Mouse (Mus musculus): ENCODE measurements around the gene Fcer1g. TPM values are rescaled to one million over a fixed set of nuclear protein-coding genes. Genes with fewer than 3 reads are reported as not detected.

Gene Fcer1g
- total RNA-seq, 2 experiments from 2014 or later = 12.6 to 14.4 TPM

DNA sequence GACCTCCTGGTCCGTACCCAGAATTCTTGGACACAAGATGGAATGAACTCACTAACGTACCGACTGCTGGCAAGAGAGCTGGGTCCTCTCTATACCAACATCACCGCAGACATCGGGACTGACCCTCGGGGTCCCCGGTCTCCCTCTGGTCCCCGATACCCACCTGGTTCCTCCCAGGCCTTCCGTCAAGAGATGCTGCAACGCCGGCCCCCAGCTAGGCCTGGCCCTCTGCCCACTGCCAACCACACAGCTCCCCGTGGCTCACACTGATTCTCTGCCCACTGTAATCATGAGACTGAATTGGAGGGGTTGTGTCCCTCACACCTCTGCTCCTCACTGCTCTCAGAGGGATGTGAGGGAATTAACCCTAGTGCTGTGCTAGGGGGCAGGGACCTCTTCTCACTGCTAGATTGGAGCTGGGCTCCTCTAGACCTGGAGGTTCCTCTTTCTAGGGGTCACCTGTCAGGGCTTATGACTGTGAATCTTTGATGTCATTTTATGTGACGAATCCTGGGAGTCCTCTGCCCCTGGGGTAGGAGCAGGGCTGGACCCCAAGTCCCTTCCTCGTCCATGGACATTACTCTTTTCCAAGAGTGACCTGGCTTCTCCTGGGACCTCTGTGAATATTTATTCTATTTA, 42.1 kb upstream of the Fcer1g start:
- Histone ChIP-seq H3K27ac (no peak overlapping the region), H3K4me3 (no peak overlapping the region)
- no peak for DNase-seq (ENCODE audit: extremely low spot score in 1 of 2, low spot score in 2 of 2)
- intact Hi-C loops (cut with DNase I) = no loop called here
- no peak for TF ChIP-seq CTCF (IDR thresholded peaks at IDR 0.05)

DNA sequence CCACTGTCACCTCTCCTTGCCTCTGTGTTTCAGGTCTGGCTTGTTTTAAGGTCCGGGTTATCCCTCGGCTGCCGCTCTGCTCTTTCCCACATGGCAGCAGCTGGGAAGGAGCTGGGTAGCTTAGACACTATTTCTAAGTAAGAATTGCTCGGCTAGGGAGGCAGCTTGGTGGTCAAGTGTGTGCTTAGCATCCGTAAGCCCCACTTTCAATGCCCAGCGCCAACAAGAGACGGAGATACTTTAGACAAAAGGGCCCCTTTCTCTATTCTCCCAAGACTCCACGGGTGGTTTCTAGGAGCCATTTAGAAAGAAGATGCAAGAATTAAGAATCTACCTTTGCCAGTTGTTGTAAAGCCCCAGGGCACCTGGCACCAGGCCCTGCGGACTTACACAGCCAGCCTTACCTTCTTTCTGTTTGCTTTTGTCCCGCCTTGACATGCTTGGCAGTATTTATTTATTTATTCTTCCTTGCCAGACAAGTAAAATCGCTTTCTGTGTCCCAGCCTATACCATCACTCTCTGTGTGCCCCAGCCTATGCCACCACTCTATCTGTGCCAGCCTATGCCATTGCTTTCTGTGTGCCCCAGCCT, 41.1 kb upstream of the Fcer1g start:
- TF ChIP-seq CTCF (IDR thresholded peaks at IDR 0.05) = no peak
- intact Hi-C loops (cut with DNase I) = no loop called here
- Histone ChIP-seq H3K27ac (no peak overlapping the region), H3K4me3 (no peak overlapping the region)
- DNase-seq (ENCODE audit: extremely low spot score in 1 of 2, low spot score in 2 of 2) = no peak

DNA sequence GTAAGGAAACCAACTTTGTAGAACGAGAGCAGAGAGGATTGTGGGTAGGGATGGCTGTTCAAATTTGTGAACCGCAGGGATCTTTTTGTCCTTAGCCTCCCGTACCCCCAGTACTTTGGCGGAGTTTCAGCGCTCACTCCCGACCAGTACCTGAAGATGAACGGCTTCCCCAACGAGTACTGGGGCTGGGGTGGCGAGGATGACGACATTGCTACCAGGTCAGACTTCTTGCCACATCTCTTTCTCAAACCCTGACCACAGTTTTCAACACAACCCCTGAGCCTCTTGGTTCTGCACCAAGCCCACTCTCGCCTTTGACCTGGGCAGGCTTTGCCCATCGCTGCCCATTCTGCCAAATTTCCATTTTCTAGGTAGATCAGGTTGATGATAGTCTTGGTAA, 40.0 kb upstream of the Fcer1g start:
- TF ChIP-seq CTCF (IDR thresholded peaks at IDR 0.05) = no peak
- DNase-seq (ENCODE audit: extremely low spot score in 1 of 2, low spot score in 2 of 2) = no peak
- Histone ChIP-seq H3K27ac (no peak overlapping the region), H3K4me3 (no peak overlapping the region)
- intact Hi-C loops (cut with DNase I) = no loop called here

DNA sequence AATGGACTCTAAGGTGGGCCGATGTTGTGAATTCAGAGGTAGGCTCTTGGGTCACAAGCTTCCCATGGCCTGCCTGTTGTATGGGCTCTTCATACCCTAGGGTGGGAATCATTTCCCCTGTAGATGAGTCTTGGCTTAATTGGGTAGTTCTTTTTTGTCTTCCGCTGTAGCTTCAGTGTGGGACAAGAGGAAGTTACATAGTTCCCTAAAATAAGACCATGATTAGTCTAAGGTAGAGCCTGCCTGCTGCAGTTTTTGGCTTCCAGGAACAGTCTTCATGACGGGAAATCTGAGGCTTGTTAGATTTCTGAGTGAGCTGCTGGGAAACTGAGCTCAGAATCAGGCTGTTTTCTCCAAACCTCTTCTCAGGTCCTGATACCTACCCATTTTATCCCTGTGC, 37.9 kb upstream of the Fcer1g start:
- no peak for TF ChIP-seq CTCF (IDR thresholded peaks at IDR 0.05)
- Histone ChIP-seq H3K27ac (no peak overlapping the region), H3K4me3 (no peak overlapping the region)
- DNase-seq (ENCODE audit: extremely low spot score in 1 of 2, low spot score in 2 of 2) = no peak
- intact Hi-C loops (cut with DNase I) = no loop called here

DNA sequence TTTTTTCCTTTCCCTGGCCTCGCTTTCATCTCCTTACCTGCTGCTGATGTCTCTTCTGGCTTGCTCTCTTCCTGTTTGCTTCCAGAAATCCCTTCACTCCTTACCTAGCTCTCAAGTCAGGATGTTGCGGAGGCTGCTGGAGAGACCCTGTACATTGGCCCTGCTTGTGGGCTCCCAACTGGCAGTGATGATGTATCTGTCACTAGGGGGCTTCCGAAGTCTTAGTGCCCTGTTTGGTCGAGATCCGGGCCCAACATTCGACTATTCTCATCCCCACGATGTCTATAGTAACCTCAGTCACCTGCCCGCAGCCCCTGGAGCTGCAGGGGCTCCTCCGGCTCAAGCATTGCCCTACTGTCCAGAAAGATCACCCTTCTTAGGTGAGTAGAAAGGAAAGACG, 37.5 kb upstream of the Fcer1g start:
- H3K4me3 ChIP-seq = peak overlapping the region; percentile 89
- DNase-seq (ENCODE audit: extremely low spot score in 1 of 2, low spot score in 2 of 2) = no peak
- no peak for TF ChIP-seq CTCF (IDR thresholded peaks at IDR 0.05)
- no peak overlapping the region for H3K27ac ChIP-seq
- intact Hi-C loops (cut with DNase I) = no loop called here

DNA sequence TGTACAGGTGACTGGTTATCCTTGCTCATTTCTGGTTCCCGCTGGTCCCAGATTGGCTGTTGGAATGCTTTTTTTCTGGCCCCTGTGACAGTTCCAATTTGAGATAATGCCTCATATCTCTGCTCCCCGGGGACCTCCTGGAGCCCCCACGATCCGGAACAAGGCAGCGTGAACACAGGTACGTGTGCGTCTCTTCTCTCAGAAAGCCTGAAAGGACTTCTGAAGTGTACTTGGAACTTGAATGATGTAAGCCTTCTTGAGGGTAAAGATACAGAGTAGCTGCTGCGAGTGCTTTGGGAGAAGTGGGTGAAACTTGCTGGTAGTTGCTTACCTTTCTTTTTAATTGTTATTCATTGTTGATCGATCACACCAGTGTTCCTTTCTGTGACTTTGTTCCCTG, 37.0 kb upstream of the Fcer1g start:
- intact Hi-C loops (cut with DNase I) = no loop called here
- no peak overlapping the region for H3K27ac ChIP-seq
- peak overlapping the region; percentile 89 for H3K4me3 ChIP-seq
- no peak for DNase-seq (ENCODE audit: extremely low spot score in 1 of 2, low spot score in 2 of 2)
- no peak for TF ChIP-seq CTCF (IDR thresholded peaks at IDR 0.05)

DNA sequence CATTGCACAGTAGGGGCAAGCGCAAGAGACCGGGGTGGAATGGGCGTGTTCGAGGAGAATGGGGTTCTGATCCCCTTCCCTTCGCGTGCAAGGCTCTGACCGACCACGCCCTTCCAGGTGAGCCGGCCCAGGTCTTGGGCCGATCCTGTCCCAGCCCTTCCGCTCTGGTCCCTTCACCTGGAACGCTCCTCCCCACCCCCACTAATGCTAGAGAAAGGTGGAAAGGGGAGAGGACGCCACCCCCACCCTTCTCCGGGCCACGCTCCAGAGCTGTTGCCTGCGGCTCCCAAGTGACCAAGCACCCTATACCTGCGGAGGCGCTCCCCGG, 36.4 kb upstream of the Fcer1g start:
- intact Hi-C loops (cut with DNase I) = loop anchor here (1.0 kb wide), 1 partner anchor 11 kb away; the partner anchor contains the start of gene Ppox
- no peak for DNase-seq (ENCODE audit: extremely low spot score in 1 of 2, low spot score in 2 of 2)
- no peak for TF ChIP-seq CTCF (IDR thresholded peaks at IDR 0.05)
- H3K4me3 ChIP-seq = peak overlapping the region; percentile 89
- H3K27ac ChIP-seq = peak overlapping the region; percentile 89

DNA sequence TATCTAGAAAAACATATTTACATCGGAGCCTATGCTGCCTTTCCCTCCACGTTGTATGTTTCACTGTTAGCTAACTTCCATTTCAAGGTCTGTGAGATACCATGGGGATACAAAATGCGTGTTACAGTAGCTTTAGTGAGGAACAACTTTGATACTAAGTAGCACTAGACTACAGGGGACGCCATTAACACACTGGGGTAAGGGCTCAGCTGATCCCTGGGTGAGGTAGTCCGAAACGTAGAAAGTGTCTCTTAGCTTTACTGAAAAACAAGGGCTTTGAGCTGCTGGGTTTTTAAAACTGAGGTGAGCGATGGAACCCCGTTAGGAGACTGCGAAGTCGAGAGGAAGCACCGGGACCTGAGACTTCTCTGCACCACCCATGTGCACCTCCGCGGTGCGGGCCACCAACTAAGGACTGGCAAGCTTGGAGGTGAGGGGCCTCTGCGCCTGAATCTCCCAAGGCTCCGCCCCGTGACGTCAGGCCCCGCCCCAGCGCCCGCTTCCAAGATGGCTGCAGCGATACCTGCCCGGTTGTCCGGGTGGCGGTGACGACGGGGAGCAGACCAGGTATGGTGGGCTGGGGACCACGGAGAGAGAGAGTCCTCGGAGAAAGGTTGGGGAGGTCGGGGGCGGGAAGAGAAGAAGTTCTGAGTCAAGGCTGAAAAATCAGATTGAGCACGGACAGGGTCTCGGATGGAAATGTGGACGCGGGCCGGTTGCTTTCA, 35.8 kb upstream of the Fcer1g start, which contains the start of gene B4galt3:
TSS of gene B4galt3 (plus strand) at position 481 of the 725 bp plus-strand sequence.
- H3K27ac ChIP-seq = peak within 1 kb of the TSS; percentile 89
- no peak for TF ChIP-seq CTCF (IDR thresholded peaks at IDR 0.05)
- peak within 1 kb of the TSS; percentile 89 for H3K4me3 ChIP-seq
- DNase-seq (ENCODE audit: extremely low spot score in 1 of 2, low spot score in 2 of 2) = peak; percentile 94 to 97
- intact Hi-C loops (cut with DNase I) = loop anchor here (1.0 kb wide), 1 partner anchor 11 kb away; the partner anchor contains the start of gene Ppox

DNA sequence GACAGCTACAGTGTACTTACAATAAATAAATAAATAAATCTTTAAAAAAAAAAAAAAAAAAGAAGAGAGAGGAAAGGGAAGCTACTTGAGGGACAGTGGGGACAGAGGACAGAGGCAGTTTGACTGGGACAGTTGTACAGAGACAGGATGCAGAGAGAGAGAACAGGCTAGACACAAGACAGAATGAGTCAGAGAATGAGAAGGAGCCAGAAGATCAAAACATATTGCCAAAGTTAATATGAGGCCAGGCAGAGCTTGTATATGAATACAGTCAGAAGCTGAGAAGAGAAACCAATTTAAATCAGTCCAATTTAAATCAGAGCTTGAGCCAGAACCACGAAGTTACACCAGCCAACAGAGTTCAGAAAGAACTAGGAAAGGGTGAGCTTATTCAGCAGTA, 34.2 kb upstream of the Fcer1g start:
- intact Hi-C loops (cut with DNase I) = no loop called here
- TF ChIP-seq CTCF (IDR thresholded peaks at IDR 0.05) = no peak
- no peak overlapping the region for H3K4me3 ChIP-seq
- DNase-seq (ENCODE audit: extremely low spot score in 1 of 2, low spot score in 2 of 2) = no peak
- no peak overlapping the region for H3K27ac ChIP-seq

DNA sequence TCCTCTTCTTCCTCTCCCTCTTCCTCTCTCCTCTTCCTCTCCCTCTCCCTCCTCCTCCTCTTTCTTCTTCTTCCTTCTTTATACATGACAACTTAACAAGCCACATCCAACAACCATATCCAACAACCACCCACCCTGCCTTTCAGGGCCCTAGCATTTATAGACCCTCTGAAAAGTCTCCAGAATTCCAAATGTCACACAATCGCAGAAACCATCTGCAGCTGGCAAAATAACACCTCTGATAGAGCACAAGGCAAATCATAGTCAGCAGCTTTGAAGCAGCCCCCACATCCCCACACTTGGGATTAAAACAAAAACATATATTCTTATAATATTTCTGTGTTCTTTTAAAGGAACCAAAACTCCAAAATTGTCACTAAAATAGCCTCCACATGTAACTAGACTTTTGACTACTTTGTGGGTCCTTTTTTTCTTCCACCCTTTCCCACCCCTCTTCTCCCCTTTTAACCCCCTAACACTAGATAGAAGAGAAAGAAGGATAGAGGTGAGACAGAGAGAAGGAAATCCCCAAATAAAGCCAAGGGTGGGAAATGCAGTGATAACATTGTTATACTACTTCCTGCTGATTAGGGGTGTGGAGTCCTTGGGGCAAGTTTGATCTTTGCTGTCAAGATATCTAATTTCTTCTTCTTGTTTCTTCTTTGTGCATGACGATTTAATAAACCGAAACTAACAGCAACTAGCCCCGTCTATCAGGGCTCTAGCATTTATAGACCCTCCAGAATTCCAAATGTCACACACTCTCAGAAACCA, 32.0 kb upstream of the Fcer1g start:
- no peak for DNase-seq (ENCODE audit: extremely low spot score in 1 of 2, low spot score in 2 of 2)
- intact Hi-C loops (cut with DNase I) = no loop called here
- H3K4me3 ChIP-seq = no peak overlapping the region
- H3K27ac ChIP-seq = no peak overlapping the region
- TF ChIP-seq CTCF (IDR thresholded peaks at IDR 0.05) = no peak

DNA sequence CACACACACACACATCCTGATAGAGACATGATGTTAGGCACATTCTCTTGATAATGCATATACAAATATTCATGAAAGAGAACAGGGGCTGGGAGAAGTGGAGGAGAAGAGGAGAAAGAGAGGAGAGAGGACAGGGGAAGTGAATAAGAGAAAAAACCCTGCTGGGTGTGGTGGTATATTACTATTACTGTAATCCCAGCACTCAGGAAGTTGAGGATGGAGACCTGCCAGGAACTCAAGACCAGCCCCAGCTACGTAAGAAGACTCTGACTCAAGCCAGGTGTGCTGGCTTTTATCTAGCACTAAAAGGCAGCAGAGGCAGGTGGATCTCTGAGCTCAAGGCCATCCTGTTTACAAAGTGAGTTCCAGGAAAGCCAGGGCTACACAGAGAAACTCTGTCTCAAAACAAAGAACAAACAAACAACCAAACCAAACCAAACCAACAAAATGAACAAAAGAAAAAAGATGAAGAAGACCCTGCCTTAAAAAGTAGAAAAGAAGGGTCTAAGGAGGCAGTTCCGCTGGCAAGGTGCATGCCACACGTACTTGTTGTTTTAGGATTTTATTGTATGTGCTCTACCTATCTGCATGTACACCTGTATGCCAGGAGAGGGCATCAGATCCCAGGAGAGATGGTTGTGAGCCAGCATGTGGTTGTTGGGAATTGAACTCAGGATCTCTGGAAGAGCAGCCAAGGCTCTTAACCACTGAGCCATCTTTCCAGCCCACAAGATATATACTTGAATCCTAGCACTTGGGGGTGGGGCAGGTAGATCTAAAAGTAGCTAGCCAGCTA, 29.7 kb upstream of the Fcer1g start:
- intact Hi-C loops (cut with DNase I) = no loop called here
- Histone ChIP-seq H3K27ac (peak overlapping the region; percentile 59; the same call in 1 of the 2 replicates), H3K4me3 (no peak overlapping the region)
- TF ChIP-seq CTCF (IDR thresholded peaks at IDR 0.05) = no peak; the same call in none of the 2 replicates
- no peak for DNase-seq (ENCODE audit: extremely low spot score in 1 of 2, low spot score in 2 of 2)

All from left cerebral cortex, adult 2 months (tissue).